Mouse (Mus musculus) kidney, embryonic 16.5 days (tissue): ENCODE measurements around the gene Tbl2. TPM values are rescaled to one million over a fixed set of nuclear protein-coding genes. Genes with fewer than 3 reads are reported as not detected.

Experiments used
- ATAC-seq: fragments of 200-750 bp; cut with Nextera tagmentation; 2 replicates; pipeline ENCODE4 v1.8.0; 2017; ENCODE audit warnings: moderate TSS enrichment; ENCODE audit not compliant: low FRiP score, low TSS enrichment
- H3K27ac ChIP-seq: fragments of 300-500 bp; sonication (generic); 2 replicates; pipeline ENCODE4 v1.5.1; 2014; ENCODE audit warnings: low read length
- H3K27me3 ChIP-seq: fragments of 300-500 bp; sonication (generic); 2 replicates; pipeline ENCODE4 v1.6.1; 2014; ENCODE audit warnings: low read length, control low read depth, mixed read lengths; ENCODE audit not compliant: insufficient read depth
- H3K36me3 ChIP-seq: fragments of 300-500 bp; sonication (generic); 2 replicates; pipeline ENCODE4 v1.6.1; 2014; ENCODE audit warnings: low read length, control low read depth, mixed read lengths; ENCODE audit not compliant: insufficient read depth
- H3K4me1 ChIP-seq: fragments of 300-500 bp; sonication (generic); 2 replicates; pipeline ENCODE4 v1.6.1; 2014; ENCODE audit warnings: low read length, control low read depth, mixed read lengths; ENCODE audit not compliant: insufficient read depth
- H3K4me2 ChIP-seq: fragments of 300-500 bp; sonication (generic); replicated peaks from 2 replicates; pipeline ENCODE4 v1.6.1; 2014; ENCODE audit warnings: low read depth, low read length
- H3K4me3 ChIP-seq: fragments of 300-500 bp; sonication (generic); 2 replicates; pipeline ENCODE4 v1.5.1; 2014; ENCODE audit warnings: mild to moderate bottlenecking, low read length
- H3K9ac ChIP-seq: fragments of 300-500 bp; sonication (generic); replicated peaks from 2 replicates; pipeline ENCODE4 v1.6.1; 2014; ENCODE audit warnings: low read length
- H3K9me3 ChIP-seq: fragments of 300-500 bp; sonication (generic); 2 replicates; pipeline ENCODE4 v1.6.1; 2016; ENCODE audit warnings: low read length, control low read depth
- WGBS: fragments of 180-500 bp; shearing (Covaris S2); extraction: QIAGEN DNeasy Blood & Tissue Kit; methylation state at CpG from one replicate; pipeline ENCODE4 v1.1.7; 2014; 5-methylcytosine and 5-hydroxymethylcytosine counted together
- polyA plus RNA-seq: library from polyadenylated mRNA; unstranded; fragments of >200 nt; fragmentation: Nextera tagmentation; extraction: Ambion mirVana; gene quantifications from 2 replicates; pipeline ENCODE4 v1.2.1, GENCODE M21; 2015

Tbl2 gene
- polyA plus RNA-seq, 1 experiment from 2014 or later = 27.0 TPM

DNA sequence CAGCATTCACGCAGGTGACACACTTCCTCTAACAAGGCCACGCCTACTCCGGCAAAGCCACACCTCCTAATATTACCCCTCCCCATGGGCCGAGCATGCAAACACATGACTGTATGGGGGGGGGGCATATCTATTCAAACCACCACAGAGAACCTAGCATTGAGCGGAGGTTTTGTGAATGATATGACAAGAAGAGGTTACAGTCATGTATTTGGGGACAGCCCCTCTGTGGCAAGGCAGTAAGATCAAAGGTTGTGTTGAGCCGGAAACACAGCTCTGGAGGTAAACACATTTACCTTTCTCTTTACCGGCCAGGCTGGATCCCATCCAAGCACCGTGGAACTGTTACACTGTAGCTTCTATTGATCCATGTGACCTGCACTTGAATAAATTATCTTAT is 34.2 kb upstream of the Tbl2 start:
- H3K27me3 ChIP-seq = no peaks in the 10 kb centered on the region
- 79% methylated on average over 8 of the region's 8 CpGs for WGBS

DNA sequence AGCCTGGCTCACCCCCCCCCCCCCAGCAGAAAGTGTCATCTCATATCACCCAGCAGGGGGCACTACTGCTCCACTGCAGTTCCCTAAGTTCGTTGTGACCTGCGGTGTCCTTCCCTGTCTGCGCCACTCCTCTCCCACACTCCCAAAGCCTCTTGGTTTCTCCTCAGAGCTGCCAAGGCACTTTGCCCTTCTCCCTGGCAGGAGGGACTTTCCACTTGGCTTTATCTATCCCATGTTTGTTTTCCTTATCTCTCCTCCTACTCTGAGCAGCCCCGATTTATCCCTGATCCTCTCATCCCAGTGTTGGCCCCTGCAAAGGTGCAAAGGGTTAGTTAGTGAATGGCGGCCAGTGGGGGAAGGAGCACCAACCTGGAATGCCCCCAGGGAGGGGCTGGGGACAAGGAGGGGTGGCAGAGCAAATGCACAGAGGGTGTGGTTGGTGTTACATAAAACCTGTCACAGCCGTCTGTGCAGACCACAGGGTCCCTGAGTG is 30.8 kb upstream of the Tbl2 start:
- H3K9ac ChIP-seq = no peak overlapping the region

More for the DNA sequence above, 34.2 kb upstream of the Tbl2 start:
- no peak overlapping the region for H3K9ac ChIP-seq
- ATAC-seq = no peak
- H3K4me3 ChIP-seq = no peak overlapping the region
- H3K9me3 ChIP-seq = no peaks in the 10 kb centered on the region
- peaks cover 3% of the 10 kb centered on the region; the same call in 1 of the 2 replicates for H3K4me1 ChIP-seq
- no peak overlapping the region for H3K4me2 ChIP-seq
- no peaks in the 10 kb centered on the region for H3K36me3 ChIP-seq
- no peak overlapping the region for H3K27ac ChIP-seq

DNA sequence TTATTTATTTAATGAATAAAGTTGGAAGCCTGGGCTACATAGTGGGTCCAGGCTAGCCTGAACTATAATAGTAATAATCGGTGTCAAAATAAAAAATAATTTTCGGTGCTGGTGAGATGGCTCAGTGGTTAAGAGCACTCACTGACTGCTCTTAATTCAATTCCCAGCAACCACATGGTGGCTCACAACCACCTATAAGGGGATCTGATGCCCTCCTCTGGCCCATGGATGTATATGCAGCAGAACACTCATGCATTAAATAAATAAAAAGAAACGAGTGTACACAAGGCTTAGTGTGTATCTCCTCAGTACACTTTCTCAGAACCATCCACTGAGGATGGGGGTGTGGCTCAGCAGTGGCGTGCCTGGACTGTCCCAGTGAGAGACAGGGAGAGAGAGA is 28.7 kb upstream of the Tbl2 start:
- Histone ChIP-seq H3K27me3 (peaks cover 6% of the 10 kb centered on the region; the same call in 1 of the 2 replicates), H3K9me3 (no peaks in the 10 kb centered on the region), H3K4me1 (peaks cover 3% of the 10 kb centered on the region; the same call in 1 of the 2 replicates), H3K27ac (no peak overlapping the region), H3K36me3 (no peaks in the 10 kb centered on the region), H3K9ac (no peak overlapping the region), H3K4me3 (no peak overlapping the region), H3K4me2 (no peak overlapping the region)
- no peak for ATAC-seq
- WGBS = 73% methylated on average over 4 of the region's 4 CpGs

More for the DNA sequence above, 30.8 kb upstream of the Tbl2 start:
- Histone ChIP-seq H3K27ac (no peak overlapping the region), H3K4me3 (no peak overlapping the region), H3K36me3 (no peaks in the 10 kb centered on the region), H3K4me2 (no peak overlapping the region), H3K4me1 (peaks cover 3% of the 10 kb centered on the region; the same call in 1 of the 2 replicates), H3K27me3 (peaks cover 6% of the 10 kb centered on the region; the same call in 1 of the 2 replicates), H3K9me3 (no peaks in the 10 kb centered on the region)
- peak; percentile 33; the same call in 1 of the 2 replicates for ATAC-seq
- whole genome bisulfite sequencing = 14% methylated on average over 5 of the region's 6 CpGs

DNA sequence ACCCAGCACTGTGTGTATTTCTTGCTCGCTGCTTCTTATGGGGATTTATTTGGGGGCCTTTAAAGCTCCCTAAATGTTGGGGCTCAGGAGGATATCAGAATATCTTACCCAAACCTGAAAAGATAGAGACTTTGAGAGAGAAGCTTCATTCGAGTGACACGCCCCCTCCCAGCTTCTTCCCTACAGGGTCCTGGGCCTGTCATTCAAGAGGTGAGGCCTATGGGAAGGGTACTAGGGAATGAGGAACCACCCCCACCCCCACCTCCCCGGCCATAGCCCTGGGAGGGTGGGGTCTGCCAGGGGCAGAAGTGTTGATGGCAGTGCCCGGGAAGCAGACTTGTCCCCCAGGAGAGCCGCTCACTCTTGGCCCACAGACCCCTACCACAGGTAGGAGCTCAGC is 23.3 kb upstream of the Tbl2 start:
- H3K27me3 ChIP-seq = peaks cover 6% of the 10 kb centered on the region; the same call in 1 of the 2 replicates
- no peak overlapping the region for H3K9ac ChIP-seq
- no peaks in the 10 kb centered on the region for H3K36me3 ChIP-seq
- no peak overlapping the region for H3K4me3 ChIP-seq
- H3K27ac ChIP-seq = no peak overlapping the region
- H3K4me1 ChIP-seq = no peaks in the 10 kb centered on the region
- no peaks in the 10 kb centered on the region for H3K9me3 ChIP-seq
- WGBS = 62% methylated on average over 6 of the region's 6 CpGs
- H3K4me2 ChIP-seq = no peak overlapping the region
- ATAC-seq = no peak

DNA sequence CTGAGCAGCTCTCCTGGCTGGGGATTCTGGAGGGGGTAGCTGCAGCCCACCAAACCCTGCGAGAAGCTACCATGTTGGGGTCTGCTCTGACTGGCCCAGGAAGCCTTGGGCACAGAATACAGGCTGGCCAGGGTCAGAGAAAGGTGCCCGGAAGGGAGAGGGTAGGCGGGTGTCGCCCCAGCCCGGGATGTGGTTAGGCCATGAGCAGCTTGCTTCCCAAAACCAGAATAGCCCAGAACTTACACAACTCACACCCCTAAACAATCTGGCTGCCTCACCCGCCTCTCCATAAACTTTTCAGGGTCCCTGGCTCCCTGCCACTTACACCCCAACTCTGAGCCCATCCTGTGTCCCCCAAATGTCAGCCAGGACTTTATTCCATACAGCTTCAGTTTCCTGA is 21.8 kb upstream of the Tbl2 start:
- no peaks in the 10 kb centered on the region for H3K4me1 ChIP-seq
- H3K4me2 ChIP-seq = no peak overlapping the region
- no peaks in the 10 kb centered on the region for H3K36me3 ChIP-seq
- no peak overlapping the region for H3K4me3 ChIP-seq
- H3K9ac ChIP-seq = no peak overlapping the region
- peaks cover 8% of the 10 kb centered on the region for H3K27me3 ChIP-seq
- no peak overlapping the region for H3K27ac ChIP-seq
- H3K9me3 ChIP-seq = no peaks in the 10 kb centered on the region
- WGBS = 77% methylated on average over 6 of the region's 6 CpGs
- no peak for ATAC-seq

DNA sequence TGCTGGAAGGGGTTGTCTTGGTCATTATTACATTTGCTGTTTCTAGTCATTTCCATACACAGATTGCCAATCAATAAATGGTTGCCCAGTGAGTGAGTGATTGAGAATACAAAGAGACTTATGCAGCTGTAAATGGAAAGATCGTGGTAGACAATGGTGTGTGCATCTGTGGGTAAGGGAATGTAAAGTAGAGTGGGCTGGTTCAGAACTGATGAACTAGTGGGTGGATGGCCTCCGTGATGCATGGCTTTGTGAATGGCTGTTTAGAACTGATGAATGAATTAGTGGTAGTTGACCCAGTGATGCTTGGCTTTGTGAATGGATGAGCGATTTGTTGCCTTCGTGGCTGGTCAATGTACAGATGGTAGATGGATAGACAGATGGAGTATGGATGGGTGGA is 19.7 kb upstream of the Tbl2 start:
- Histone ChIP-seq H3K4me1 (no peaks in the 10 kb centered on the region; the same call in 1 of the 2 replicates), H3K9me3 (no peaks in the 10 kb centered on the region), H3K27me3 (peaks cover 22% of the 10 kb centered on the region), H3K36me3 (no peaks in the 10 kb centered on the region), H3K27ac (no peak overlapping the region), H3K4me2 (no peak overlapping the region), H3K9ac (no peak overlapping the region), H3K4me3 (no peak overlapping the region)
- ATAC-seq = no peak
- 84% methylated on average over 4 of the region's 4 CpGs for WGBS

DNA sequence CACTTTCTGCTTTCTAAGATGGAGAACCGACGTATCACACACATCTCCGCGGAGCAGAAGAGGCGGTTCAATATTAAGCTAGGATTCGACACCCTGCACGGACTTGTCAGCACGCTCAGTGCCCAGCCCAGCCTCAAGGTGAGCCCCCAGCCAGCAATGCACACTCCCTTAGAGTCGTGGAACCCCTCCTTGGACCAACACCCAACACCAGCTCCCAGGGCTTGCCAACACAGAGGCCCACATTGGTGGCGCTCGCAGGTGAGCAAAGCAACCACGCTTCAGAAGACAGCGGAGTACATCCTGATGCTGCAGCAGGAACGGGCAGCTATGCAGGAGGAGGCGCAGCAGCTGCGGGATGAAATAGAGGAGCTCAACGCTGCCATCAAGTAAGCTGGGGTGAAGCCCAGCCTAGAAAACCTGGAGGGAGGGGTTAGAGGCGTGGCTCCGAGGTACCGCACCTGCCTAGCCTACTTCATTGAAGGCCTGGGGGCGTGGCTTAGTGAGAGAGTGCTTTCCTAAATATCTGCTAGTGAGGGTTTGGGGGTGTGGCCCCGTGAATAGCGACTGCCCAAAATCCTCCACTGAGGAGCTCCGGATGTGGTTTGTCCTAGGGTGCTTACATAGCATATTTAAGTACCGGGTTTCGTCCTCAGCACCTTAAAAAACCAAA is 15.6 kb upstream of the Tbl2 start:
- no peaks in the 10 kb centered on the region; the same call in 1 of the 2 replicates for H3K4me1 ChIP-seq
- peak overlapping the region; percentile 50 for H3K4me2 ChIP-seq
- H3K36me3 ChIP-seq = no peaks in the 10 kb centered on the region
- H3K9me3 ChIP-seq = no peaks in the 10 kb centered on the region
- H3K4me3 ChIP-seq = peak overlapping the region; percentile 24
- H3K9ac ChIP-seq = no peak overlapping the region
- WGBS = 4% methylated on average over 26 of the region's 26 CpGs
- H3K27me3 ChIP-seq = peaks cover 22% of the 10 kb centered on the region
- peak; percentile 58 for ATAC-seq
- no peak overlapping the region for H3K27ac ChIP-seq

DNA sequence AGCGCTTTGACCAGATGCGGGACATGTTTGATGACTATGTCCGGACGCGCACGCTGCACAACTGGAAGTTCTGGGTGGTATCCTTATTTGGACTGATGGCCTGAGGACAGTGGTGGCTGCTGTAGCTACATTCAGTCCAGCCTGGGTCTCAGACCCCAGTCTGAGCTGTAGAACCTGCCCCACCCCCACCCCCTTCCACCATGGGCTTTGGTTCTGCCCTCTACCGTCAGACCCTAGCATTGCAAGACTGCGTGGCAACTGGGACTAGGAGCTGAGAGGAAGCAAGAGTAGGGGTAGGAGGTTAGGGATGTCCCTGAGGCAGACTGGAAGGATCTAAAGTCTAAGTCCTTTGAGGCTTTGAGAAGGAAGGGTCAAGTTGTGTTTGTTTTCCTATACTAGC is 14.9 kb upstream of the Tbl2 start:
- Histone ChIP-seq H3K9me3 (no peaks in the 10 kb centered on the region), H3K36me3 (no peaks in the 10 kb centered on the region), H3K4me2 (peak overlapping the region; percentile 50), H3K4me3 (peak overlapping the region; percentile 24), H3K9ac (no peak overlapping the region), H3K27me3 (peaks cover 22% of the 10 kb centered on the region), H3K4me1 (no peaks in the 10 kb centered on the region; the same call in 1 of the 2 replicates), H3K27ac (no peak overlapping the region)
- 8% methylated on average over 8 of the region's 8 CpGs for WGBS
- ATAC-seq = no peak

DNA sequence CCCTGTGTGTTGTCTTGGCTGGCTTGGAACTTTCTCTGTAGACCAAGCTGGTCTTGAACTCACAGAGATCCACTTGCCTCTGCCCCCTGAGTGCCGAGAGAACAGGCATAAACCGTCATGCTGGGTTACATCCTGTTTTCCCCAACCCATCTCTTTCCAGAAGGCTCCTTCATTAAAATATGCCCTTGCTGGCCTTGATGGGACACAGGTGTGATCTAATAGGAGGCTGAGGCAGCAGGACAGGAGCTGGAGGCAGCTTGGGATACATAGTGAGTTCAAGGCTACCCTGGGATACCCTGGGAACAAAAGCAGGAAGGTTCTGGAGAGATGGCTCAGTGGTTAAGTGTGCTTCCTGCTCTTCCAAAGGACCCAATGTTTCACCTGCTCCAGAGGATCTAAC is 9.6 kb upstream of the Tbl2 start:
- WGBS = 65% methylated on average over 2 of the region's 2 CpGs
- Histone ChIP-seq H3K27me3 (no peaks in the 10 kb centered on the region), H3K4me1 (no peaks in the 10 kb centered on the region), H3K27ac (no peak overlapping the region), H3K9ac (no peak overlapping the region), H3K4me3 (no peak overlapping the region), H3K36me3 (no peaks in the 10 kb centered on the region), H3K4me2 (no peak overlapping the region), H3K9me3 (no peaks in the 10 kb centered on the region)
- ATAC-seq = no peak

DNA sequence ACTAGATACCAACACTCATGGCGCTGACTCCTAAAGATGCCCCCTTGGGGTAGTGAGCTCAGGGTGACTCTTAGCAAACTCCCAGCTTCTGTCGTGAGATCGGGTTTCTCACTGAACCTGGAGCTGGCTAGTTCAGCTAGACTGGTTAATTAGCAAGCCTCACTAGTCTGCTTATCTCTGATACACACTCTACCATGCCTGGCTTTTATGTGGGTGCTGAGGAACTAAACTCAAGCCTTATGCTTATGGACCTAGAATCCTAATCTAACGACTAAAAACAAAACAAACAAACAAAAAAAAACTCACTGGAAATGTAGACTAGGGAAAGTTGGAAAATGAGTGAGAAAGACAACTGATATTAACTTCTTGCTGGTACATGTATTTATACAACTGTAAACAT is 5.0 kb upstream of the Tbl2 start:
- ATAC-seq = no peak
- Histone ChIP-seq H3K4me1 (peaks cover 5% of the 10 kb centered on the region), H3K9ac (no peak overlapping the region), H3K27ac (no peak overlapping the region), H3K4me2 (no peak overlapping the region), H3K27me3 (no peaks in the 10 kb centered on the region), H3K9me3 (no peaks in the 10 kb centered on the region), H3K36me3 (no peaks in the 10 kb centered on the region), H3K4me3 (no peak overlapping the region)
- WGBS = 50% methylated on average over 4 of the region's 4 CpGs
